Mouse (Mus musculus) C2C12 (cell line): Measurements from ENCODE around the gene Trappc3. TPM values are rescaled to one million over a fixed set of nuclear protein-coding genes. Genes with fewer than 3 reads are reported as not detected.

Experiments used
- H3K27me3 ChIP-seq: one replicate; pipeline ENCODE4 v1.6.1; 2011; ENCODE audit not compliant: control insufficient read depth, insufficient read depth, insufficient read length
- H3K36me3 ChIP-seq: one replicate; pipeline ENCODE4 v1.6.1; 2011; ENCODE audit not compliant: control insufficient read depth, insufficient read depth
- H3K4me3 ChIP-seq: one replicate; pipeline ENCODE4 v1.5.1; 2011; ENCODE audit warnings: mild to moderate bottlenecking, control low read depth; ENCODE audit not compliant: poor library complexity, insufficient read depth, severe bottlenecking
- H3K79me2 ChIP-seq: one replicate; pipeline ENCODE4 v1.6.1; 2011; ENCODE audit not compliant: control insufficient read depth, insufficient read depth
- H3K79me3 ChIP-seq: one replicate; pipeline ENCODE4 v1.6.1; 2011; ENCODE audit warnings: low read depth, control low read depth
- H3ac ChIP-seq: one replicate; pipeline ENCODE3; 2011; ENCODE audit warnings: low read depth; ENCODE audit not compliant: control insufficient read depth, insufficient read length
- CEBPB ChIP-seq: IDR thresholded peaks from one replicate; pipeline ENCODE4 v1.6.1; 2011; ENCODE audit warnings: low read depth, mild to moderate bottlenecking, control low read depth, moderate library complexity
- CTCF ChIP-seq: IDR thresholded peaks from one replicate; pipeline ENCODE4 v1.5.1; 2011; ENCODE audit not compliant: control insufficient read depth, insufficient read depth, insufficient read length
- FOSL1 ChIP-seq: IDR thresholded peaks from one replicate; pipeline ENCODE4 v1.8.0; 2011; ENCODE audit warnings: mild to moderate bottlenecking, low read length; ENCODE audit not compliant: poor library complexity, insufficient read depth, severe bottlenecking
- MAX ChIP-seq: IDR thresholded peaks from one replicate; pipeline ENCODE4 v1.6.1; 2011; ENCODE audit warnings: mild to moderate bottlenecking, control low read depth
- MYOD1 ChIP-seq: IDR thresholded peaks from one replicate; pipeline ENCODE4 v1.6.1; 2011; ENCODE audit warnings: low read depth; ENCODE audit not compliant: control insufficient read depth, insufficient read length
- MYOG ChIP-seq: IDR thresholded peaks from one replicate; pipeline ENCODE4 v1.6.1; 2011; ENCODE audit not compliant: control insufficient read depth, insufficient read length; ENCODE audit errors: extremely low read depth
- USF1 ChIP-seq: IDR thresholded peaks from one replicate; pipeline ENCODE4 v1.6.1; 2011; ENCODE audit warnings: low read depth, mild to moderate bottlenecking, control low read depth, moderate library complexity
- polyA plus RNA-seq: library from polyadenylated mRNA; unstranded; fragments of >200 nt; fragmentation: generic; extraction: Trizol; gene quantifications from one replicate; pipeline ENCODE4 v1.2.1, GENCODE M21; 2012; ENCODE audit warnings: missing spikeins

Gene Trappc3
- polyA plus RNA-seq, 1 experiment: 110 TPM

- no peak for TF ChIP-seq MYOG
- no peak for TF ChIP-seq FOSL1
- no peak for TF ChIP-seq USF1
- no peak for TF ChIP-seq MAX
- no peak for TF ChIP-seq CTCF
- no peak for TF ChIP-seq MYOD1
- TF ChIP-seq CEBPB: no peak
- no peak overlapping the region for H3K4me3 ChIP-seq
- H3K27me3 ChIP-seq: no peaks in the 10 kb centered on the region
- H3ac ChIP-seq: no peak overlapping the region
- H3K79me3 ChIP-seq: no peaks in the 10 kb centered on the region
- H3K79me2 ChIP-seq: no peaks in the 10 kb centered on the region
- H3K36me3 ChIP-seq: no peaks in the 10 kb centered on the region
Measured at GRCm38 (mm10) chr4:126295152-126295551, 33.0 kb downstream of the Trappc3 start.

GRCm38 (mm10) chr4:126295937-126296336, 33.8 kb downstream of the Trappc3 start:
- Histone ChIP-seq H3ac (no peak overlapping the region), H3K27me3 (no peaks in the 10 kb centered on the region), H3K36me3 (no peaks in the 10 kb centered on the region), H3K79me2 (no peaks in the 10 kb centered on the region), H3K79me3 (no peaks in the 10 kb centered on the region), H3K4me3 (no peak overlapping the region)
- TF ChIP-seq MYOD1 (no peak), MYOG (no peak), MAX (no peak), CTCF (no peak)

GRCm38 (mm10) chr4:126296617-126297101, 34.5 kb downstream of the Trappc3 start:
- TF ChIP-seq MYOD1 (no peak), MAX (no peak), CTCF (no peak), MYOG (no peak), CEBPB (no peak), FOSL1 (no peak), USF1 (no peak)
- Histone ChIP-seq H3K36me3 (no peaks in the 10 kb centered on the region), H3K79me3 (no peaks in the 10 kb centered on the region), H3K4me3 (no peak overlapping the region), H3K79me2 (no peaks in the 10 kb centered on the region), H3ac (no peak overlapping the region), H3K27me3 (no peaks in the 10 kb centered on the region)

GRCm38 (mm10) chr4:126300916-126301583, 38.9 kb downstream of the Trappc3 start:
- H3K36me3 ChIP-seq: no peaks in the 10 kb centered on the region
- no peaks in the 10 kb centered on the region for H3K79me3 ChIP-seq
- no peaks in the 10 kb centered on the region for H3K79me2 ChIP-seq
- peak overlapping the region; percentile 53 for H3ac ChIP-seq
- H3K4me3 ChIP-seq: no peak overlapping the region
- TF ChIP-seq MYOD1 (peak; percentile 10), USF1 (no peak)
- H3K27me3 ChIP-seq: no peaks in the 10 kb centered on the region

GRCm38 (mm10) chr4:126301584-126302309, 39.6 kb downstream of the Trappc3 start:
- Histone ChIP-seq H3K79me3 (no peaks in the 10 kb centered on the region), H3K36me3 (no peaks in the 10 kb centered on the region), H3ac (no peak overlapping the region), H3K79me2 (no peaks in the 10 kb centered on the region), H3K4me3 (no peak overlapping the region), H3K27me3 (no peaks in the 10 kb centered on the region)
- TF ChIP-seq MAX (no peak), CTCF (no peak), FOSL1 (no peak), MYOD1 (no peak), MYOG (no peak), USF1 (no peak), CEBPB (no peak)

- Histone ChIP-seq H3K27me3 (no peaks in the 10 kb centered on the region), H3K4me3 (no peak overlapping the region), H3K79me3 (no peaks in the 10 kb centered on the region), H3K79me2 (no peaks in the 10 kb centered on the region), H3K36me3 (no peaks in the 10 kb centered on the region), H3ac (no peak overlapping the region)
- no peak for TF ChIP-seq MAX
- no peak for TF ChIP-seq CTCF
- no peak for TF ChIP-seq MYOG
- TF ChIP-seq CEBPB: no peak
- no peak for TF ChIP-seq USF1
- no peak for TF ChIP-seq FOSL1
- no peak for TF ChIP-seq MYOD1
Measured at GRCm38 (mm10) chr4:126303877-126304276, 41.8 kb downstream of the Trappc3 start.
